Mouse (Mus musculus) gastrocnemius, postnatal 25 days (tissue): ENCODE data around the gene Gm20708. TPM values are rescaled to one million over a fixed set of nuclear protein-coding genes. Genes with fewer than 3 reads are reported as not detected.
A peak's percentile ranks its signal among the peaks of the same experiment; 100 is the strongest.
"Not testable (repeated sequence)": the region's sequence is repeated elsewhere in the genome, so short reads cannot be mapped to it uniquely, and the experiment has no call there.

ENCODE experiments used
- DNase-seq: peaks from one replicate; pipeline ENCODE4 v3.0.0; 2022
- total RNA-seq, 2 experiments: library from RNA; stranded (reverse); gene quantifications; 1 replicate in 1 of 2; 2 replicates in 1 of 2; pipeline ENCODE4 v1.2.3; 2021

The Gm20708 gene
- total RNA-seq, 2 experiments from 2014 or later: 1.0 to 1.1 TPM

GRCm38 (mm10) chr11:117832086-117832969 is 22.9 kb downstream of the Gm20708 start:
- peak; percentile 81 for DNase-seq

GRCm38 (mm10) chr11:117833509-117833908 is 24.0 kb downstream of the Gm20708 start:
- not testable (repeated sequence) for DNase-seq

GRCm38 (mm10) chr11:117834086-117834485 is 24.6 kb downstream of the Gm20708 start:
- no peak for DNase-seq

GRCm38 (mm10) chr11:117836306-117836705 is 26.8 kb downstream of the Gm20708 start:
- DNase-seq: no peak

- no peak for DNase-seq
Observed at GRCm38 (mm10) chr11:117838572-117838971, 29.1 kb downstream of the Gm20708 start.

- DNase-seq: no peak
Observed at GRCm38 (mm10) chr11:117839021-117839420, 29.6 kb downstream of the Gm20708 start.

GRCm38 (mm10) chr11:117840910-117841309 is 31.4 kb downstream of the Gm20708 start:
- DNase-seq: no peak

GRCm38 (mm10) chr11:117843434-117843833 is 34.0 kb downstream of the Gm20708 start:
- no peak for DNase-seq

- DNase-seq: no peak
Observed at GRCm38 (mm10) chr11:117844997-117845396, 35.5 kb downstream of the Gm20708 start.

- no peak for DNase-seq
Observed at GRCm38 (mm10) chr11:117845651-117846050, 36.2 kb downstream of the Gm20708 start.

GRCm38 (mm10) chr11:117846640-117847039 is 37.2 kb downstream of the Gm20708 start:
- DNase-seq: no peak

GRCm38 (mm10) chr11:117847593-117848215 is 38.2 kb downstream of the Gm20708 start:
- no peak for DNase-seq

- DNase-seq: no peak
Observed at GRCm38 (mm10) chr11:117848271-117848984, 39.0 kb downstream of the Gm20708 start.

GRCm38 (mm10) chr11:117848985-117849671 is 39.7 kb downstream of the Gm20708 start, which contains the start of gene Birc5:
Gene Birc5 (plus strand): TSS chr11:117849251.
- DNase-seq: peak; percentile 95

GRCm38 (mm10) chr11:117852875-117853274 is 43.4 kb downstream of the Gm20708 start:
- no peak for DNase-seq

- DNase-seq: no peak
Observed at GRCm38 (mm10) chr11:117854241-117854640, 44.8 kb downstream of the Gm20708 start.

GRCm38 (mm10) chr11:117855360-117855759 is 45.9 kb downstream of the Gm20708 start:
- DNase-seq: no peak

GRCm38 (mm10) chr11:117855975-117856374 is 46.5 kb downstream of the Gm20708 start:
- DNase-seq: no peak

GRCm38 (mm10) chr11:117857462-117857861 is 48.0 kb downstream of the Gm20708 start:
- DNase-seq: no peak

- DNase-seq: no peak
Observed at GRCm38 (mm10) chr11:117858392-117858791, 48.9 kb downstream of the Gm20708 start.

- DNase-seq: no peak
Observed at GRCm38 (mm10) chr11:117860601-117861000, 51.1 kb downstream of the Gm20708 start, which contains the start of gene Tmem235. Gene Tmem235 (plus strand): TSS chr11:117860752.
